Mouse (Mus musculus): ENCODE results near the gene Pttg1.

Gene Pttg1

DNA sequence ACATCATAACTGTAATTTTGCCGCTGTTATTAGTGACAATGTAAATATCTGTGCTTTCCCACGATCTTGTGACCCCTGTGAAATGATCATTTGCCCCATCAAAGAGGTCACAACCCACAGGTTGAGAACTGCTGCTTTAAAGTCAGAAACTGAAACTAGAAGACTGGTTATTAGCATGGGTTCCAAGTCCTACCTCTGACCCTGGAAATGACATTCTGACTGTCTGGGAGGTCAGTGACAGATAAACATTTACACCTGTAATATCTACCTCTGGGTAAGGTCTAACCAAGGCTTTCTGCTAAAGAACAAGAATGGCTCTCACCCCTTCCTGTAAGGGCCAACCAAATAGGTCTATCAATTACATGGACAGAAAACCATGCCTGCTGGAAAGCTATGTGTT, 17.2 kb downstream of the Pttg1 start:
- no peak for DNase-seq (ENCODE audit: low spot score)

DNA sequence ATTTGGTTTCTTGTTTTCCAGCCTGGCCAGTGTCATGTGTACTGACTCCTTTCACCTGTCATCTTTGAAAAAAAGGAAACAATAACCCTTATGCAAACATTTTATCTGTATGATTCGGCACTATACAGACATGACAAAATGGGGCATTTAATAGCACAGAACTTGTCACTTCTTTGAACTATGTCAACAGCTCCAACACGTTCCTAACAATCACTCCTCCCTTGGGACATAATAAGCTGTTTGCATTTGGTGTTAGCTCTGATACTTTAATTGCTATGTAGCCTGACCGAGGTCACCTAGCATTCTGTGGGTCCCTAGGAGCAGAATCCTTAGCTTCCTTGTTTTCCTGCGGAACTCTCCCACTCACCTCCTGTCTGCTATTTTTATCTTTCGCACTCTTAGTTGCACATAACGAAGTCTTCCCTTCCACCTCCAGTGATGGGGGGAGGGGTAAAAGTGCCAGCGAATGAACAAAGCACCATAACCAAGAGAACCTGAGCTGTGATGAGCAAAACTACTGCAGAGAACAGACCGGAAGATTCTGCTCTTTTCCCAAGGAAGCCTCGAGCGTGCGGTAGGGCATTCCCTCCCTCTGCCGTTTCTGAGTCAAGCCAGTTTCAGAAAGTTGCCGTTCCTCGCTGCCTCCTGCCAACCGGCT, 21.8 kb downstream of the Pttg1 start:
- no peak for DNase-seq (ENCODE audit: low spot score)

DNA sequence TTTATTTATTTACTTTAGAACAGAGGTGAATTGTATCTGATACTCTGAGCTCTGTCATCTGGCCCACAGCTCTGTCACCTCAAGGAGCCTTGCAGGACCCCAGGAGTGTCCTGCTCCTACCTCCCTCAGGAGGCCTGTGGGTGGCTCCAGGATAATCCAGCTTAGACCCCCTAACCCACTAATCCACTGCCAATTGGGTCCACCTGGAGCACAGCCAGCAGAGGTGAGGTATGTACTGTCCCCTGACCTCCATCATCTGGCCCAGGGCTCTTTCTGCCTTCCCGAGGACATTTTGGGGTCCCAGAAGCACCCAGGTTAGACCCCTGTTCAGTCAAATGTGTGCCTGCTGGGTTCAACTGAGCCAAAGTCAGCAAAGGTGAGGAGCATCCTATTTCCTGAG, 25.9 kb downstream of the Pttg1 start:
- DNase-seq (ENCODE audit: low spot score) = no peak

DNA sequence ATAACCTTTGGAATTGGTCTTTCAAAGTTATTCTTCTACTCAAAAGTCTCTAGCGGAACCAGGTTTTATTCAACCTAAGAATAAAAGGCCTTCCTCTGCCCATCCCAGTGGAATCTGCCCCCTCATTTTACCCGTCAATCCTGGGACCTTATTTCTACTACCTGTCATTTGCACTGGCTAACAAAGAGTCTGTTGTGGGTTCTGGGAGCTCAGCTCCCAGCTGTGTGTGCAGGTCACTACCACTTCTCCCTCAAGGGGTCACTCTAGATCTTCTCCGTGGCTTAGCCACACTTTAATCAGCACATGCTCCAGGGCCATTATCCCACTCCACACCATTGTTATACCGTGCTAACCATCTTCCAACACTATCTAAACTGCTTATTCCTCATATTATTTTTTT, 26.8 kb downstream of the Pttg1 start:
- DNase-seq (ENCODE audit: low spot score) = no peak

DNA sequence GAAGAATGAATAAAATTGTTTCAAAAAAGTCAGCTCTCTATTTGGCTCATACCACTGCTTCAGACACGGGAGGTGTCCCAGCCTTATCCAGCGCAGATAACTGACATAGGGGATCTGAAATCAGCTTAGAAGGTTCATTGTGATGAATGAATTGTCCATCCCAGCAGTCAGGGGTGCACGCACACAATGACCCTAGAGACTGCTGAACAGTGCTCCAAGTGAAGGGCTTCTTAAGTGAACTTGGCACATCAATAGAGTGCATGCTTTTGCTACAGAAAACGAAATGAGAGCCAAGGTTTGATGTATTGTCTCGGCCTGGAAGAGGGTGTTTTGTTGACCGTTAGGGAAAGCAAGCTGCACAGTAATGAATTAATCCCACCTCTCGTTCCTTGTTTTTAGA, 29.4 kb downstream of the Pttg1 start:
- no peak for DNase-seq (ENCODE audit: low spot score)

DNA sequence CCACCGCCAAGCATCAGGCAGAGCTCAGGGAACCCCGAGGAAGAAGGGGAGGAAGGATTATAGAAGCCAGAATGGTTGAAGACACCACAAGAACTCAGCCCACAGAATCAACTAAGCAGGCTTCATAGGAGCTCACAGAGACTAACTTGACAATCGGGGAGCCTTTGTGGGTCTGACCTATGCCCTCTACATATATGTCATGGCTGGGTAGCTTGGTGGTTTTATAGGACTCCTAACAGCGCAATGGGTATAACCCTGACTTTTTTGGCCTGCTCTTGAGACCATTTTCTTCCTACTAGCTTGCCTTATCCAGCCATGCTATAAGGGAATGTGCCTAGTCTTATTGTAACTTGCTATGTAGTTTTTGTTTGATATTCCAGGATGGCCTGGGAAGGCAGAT, 29.8 kb downstream of the Pttg1 start:
- no peak for DNase-seq (ENCODE audit: low spot score)

DNA sequence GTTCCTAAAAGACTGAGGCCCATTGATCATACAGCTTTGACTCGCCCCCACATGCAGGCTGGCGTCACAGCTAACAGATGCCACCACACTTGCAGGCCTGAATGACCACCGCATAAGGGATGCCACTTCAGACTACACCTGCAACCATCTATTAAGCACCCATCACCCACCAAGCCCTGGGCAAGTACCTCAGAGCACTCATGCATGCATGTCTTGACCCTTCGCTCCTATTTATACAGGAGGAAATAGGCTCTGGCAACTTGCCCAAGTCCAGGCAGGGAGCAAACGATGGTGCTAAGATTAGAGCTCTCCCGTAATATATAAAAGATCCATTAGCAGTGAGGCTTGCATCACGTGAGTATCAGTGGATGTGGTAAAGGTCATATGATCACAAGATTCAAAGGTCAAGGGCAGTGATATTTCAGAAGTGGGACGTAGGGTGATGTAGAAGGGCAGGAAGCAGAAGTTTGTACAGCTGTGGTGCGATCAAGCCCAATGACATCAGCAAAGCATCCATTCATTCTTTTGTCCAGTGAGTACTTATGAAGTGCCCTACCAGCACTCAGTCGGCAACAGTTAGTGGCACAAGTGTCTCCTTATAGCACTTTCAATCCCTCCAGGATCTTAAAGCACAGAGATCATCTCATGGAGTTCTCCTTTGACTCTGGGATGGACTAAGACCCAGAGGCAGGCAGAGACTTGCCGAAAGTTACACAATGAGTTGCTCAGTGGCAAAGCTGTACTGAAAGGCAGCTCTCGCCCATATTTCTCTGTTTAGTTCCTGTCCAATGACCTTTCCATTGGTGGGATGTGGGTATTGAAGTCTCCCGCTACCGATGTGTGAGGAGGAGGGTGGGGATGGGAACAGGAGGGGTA, 30.7 kb downstream of the Pttg1 start:
- no peak for DNase-seq (ENCODE audit: low spot score)

DNA sequence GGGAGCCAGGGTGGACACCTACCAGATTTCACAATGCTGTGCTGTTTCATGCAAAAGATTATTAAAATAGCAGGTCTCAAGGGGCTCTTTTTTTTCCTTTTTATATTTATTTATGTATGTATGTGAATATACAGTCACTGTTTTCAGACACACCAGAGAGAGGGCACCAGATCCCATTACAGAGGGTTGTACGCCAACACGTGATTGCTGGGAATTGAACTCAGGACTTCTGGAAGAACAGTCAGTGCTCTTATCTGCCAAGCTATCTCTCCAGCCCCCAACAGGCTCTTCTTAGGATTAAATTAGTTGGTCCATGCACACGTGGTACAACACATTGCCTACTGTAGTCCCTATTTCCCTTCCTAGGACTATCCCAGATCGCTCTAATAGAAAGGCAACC, 32.7 kb downstream of the Pttg1 start:
- no peak for DNase-seq (ENCODE audit: low spot score)

DNA sequence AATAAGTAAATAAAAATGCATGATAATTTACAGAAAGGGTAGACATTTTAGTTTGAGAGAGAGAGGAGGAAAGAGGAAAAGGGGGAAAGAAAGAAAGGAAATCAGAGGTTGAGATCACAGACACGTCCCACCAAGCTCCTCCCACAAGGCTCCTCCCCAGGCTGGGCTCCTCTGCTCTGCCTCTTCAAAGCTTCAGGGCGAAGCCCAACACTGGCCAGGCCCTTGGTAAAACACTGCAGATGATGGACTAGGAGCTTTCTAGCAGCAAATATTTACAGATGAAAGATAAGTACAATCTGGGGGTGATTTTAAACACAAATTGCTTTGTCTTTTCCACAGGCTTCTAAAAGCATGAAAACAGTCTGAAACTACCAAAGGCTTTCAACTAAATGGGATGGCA, 33.3 kb downstream of the Pttg1 start:
- DNase-seq (ENCODE audit: low spot score) = no peak

DNA sequence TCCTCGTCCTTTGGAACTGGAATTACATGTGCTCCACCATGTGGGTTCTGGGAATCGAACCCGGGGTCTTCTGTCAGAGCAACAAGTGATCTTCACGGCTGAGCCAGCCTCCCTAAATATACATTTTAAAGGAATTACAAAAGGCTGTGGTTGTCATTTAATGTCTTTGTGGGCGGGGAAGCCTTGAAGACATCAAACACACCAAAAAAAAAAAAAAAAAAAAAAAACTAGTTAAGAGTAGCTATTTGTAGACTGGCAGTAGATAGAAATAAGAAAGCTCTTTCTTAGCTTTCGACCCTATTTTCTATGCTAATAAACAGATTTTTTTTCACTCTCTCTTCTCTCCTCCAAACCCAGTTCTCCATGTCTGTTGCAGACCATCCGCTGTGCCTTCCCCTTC, 36.9 kb downstream of the Pttg1 start:
- DNase-seq (ENCODE audit: low spot score) = no peak

DNA sequence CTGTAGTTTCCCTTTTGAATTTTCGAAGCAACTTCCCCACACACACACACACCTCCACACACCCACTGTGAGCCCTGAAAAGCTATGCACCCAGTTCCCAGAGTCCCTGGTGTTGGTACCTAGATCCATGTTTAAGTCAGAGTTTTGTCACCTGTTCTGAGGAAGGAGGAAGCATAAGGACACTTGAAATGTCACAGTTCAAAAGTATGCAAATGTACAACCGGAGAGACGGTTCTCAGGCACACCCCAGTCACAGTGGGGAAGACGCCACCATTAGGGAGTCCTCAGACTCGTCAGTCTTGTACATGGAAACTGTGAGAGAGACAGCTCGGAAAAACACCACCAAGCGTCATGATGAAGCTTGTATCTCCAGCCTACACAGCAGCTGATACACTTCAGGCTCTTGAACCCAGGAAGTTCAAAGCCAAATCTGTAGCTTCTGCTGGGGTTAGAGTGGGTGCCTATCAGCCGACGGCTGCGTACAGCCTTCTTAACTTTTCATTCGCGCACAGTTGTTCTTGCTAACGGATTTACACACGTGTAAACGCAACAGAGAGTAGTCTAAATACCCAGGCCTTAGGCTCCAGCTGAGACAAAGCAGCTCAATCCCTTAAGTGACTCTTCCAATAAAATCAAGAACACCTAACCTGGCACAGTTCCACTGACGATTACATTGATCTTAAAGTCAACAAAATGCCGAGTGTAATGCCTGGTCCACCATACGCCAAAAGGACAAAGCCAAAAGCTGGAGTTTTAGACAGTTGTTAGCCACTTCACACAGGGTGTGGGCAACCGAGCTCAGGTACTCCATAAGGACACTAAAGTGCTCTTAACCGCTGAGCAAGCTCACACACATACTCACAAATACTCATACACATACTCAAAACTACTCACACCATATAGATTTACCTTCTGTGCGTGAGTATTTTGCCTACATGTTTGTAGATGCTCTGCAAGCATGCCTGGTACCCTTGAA, 37.6 kb downstream of the Pttg1 start:
- DNase-seq (ENCODE audit: low spot score) = no peak

DNA sequence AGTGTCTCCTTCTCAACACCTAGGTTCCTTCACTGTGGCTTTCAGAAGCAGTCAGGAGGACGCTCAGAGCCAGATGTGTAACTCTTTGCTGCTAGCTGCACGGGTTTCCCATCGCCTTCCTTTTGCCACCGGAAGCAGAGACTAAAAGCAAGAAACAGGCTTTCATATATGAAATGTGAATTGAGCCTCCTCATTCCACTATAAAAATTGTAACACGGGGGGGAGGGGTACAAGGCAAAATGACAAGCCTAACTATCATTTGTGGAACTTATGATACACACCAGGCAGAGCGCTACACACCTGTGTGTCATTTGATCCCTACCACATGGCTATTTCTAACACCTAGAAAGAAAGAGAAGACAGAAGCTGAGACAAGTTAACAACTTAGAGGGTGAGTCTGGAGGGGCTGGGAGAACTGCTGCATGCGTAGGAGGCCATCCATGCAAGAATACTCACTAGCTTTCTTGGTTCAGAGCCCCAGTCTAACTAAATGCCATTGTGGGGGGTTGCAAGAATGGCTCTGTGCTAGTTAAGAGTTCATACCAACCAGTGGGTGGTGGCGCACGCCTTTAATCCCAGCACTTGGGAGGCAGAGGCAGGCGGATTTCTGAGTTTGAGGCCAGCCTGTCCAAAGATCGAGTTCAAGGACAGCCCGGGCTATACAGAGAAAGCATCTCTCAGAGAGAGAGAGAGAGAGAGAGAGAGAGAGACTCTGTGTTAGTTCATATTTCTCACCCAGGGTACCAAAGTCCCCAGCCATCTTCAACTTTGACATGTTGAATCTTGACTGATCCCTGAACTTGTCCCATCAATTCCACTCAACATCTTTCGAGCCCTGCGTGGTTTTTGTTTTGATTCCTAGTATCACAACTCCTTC, 38.8 kb downstream of the Pttg1 start:
- no peak for DNase-seq (ENCODE audit: low spot score)

DNA sequence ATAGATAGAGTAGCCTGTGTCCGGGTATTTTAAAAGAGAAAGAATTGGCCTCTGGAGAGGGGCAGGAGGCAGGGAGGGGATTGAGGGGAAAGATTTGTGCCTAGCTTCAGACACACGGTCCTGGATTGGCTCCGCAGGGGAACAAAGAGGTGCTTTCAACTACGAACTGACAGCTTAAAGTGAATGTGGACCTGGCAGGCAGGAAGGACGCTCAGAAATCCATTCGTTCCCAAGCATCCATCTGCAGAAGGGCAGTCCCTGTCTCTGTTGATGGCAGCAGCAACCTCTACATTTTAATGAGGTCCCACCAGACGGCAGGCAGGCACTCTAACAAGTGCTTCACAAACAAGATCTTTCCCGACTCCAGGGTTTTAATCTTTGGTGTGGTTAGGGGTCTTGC, 40.3 kb downstream of the Pttg1 start:
- no peak for DNase-seq (ENCODE audit: low spot score)

DNA sequence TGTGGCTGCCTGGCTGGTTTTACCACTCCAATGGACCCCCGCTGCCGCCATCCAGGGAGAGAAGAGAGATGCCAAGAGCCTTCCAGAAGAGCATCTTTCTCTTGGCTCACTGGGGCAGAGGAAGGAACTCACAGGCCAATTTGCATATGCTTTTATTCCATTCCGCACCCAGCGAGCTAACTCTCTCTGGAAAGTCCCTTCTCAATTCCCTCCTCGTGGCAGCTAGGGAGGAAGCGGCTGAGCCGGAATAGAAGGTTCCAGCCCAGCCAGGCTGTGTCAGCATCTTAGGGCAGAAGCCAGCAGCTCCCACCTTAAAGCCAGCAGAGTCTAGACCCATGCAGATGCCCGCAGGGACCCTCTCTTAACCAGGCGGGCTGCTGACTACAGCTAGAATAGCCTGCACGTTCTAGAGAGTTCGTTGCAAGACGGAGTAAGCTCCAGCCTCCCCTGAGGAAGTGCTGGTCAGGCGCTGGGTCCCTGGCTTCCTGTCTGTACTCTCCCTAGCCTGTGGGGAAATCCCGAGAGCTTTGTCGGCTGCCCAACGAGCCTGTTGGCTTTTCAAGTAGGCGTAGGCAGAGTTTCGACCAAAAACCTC, 40.9 kb downstream of the Pttg1 start:
- peak; percentile 15 for DNase-seq (ENCODE audit: low spot score)

DNA sequence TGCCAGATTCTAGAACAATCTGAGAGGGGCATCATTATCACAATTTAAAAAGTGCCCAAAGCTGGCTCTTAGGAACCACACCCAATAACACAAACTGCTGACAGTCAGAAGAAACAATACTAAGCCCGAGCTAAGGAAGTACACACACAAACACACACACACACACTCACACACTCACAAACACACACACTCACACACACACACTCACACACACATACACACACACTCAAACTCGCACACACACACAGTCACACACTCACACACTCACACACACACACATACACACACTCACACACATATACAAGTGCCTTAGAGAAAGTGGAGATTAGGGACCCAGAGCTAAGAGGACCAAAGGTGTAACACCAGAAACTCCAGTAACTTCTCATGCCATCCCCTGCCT, 42.5 kb downstream of the Pttg1 start:
- no peak for DNase-seq (ENCODE audit: low spot score)

DNA sequence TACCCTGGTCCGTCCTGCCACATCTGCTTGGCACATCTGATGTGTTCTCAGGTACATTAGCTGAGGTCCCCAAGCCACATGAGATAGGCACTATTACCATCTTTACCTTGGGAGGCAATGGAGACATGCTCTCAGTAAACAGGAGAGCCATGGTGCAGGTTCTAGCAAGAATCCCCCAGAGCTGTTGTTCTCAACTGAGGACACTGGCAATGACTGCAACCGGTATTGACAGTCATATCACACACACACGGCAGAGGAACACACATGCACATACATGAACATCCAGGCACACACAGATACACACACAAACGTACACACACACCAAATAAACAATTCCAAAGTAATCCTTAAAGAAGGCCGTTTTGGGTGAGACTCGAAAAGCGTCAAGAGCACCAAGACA, 45.1 kb downstream of the Pttg1 start:
- no peak for DNase-seq (ENCODE audit: low spot score)

DNA sequence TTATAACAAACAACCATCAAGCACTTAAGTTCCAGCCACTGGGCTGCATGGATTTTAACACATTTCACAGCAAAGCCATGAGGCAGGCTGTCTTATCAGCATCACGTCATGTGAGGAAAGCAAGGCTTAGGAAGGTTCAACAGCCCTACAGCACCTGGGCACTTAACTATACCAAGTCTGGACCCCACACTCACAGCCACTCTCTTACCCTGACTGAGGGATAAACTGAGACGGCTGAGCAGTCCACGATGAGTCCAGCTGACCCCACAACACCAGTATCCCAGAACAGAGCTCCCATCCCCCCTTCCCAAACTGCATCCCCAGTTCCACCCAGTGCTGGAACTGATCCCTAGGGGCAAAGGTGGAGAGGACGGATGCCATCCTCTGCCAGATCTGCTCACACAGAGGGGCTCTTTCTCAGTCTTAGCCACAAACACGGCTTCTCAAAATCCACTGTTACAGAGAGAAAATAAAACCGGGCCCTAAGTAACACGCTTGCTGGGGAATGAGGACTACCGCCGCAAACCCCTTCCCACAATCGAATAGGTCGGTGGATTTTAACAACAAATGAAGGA, 46.1 kb downstream of the Pttg1 start:
- no peak for DNase-seq (ENCODE audit: low spot score)

DNA sequence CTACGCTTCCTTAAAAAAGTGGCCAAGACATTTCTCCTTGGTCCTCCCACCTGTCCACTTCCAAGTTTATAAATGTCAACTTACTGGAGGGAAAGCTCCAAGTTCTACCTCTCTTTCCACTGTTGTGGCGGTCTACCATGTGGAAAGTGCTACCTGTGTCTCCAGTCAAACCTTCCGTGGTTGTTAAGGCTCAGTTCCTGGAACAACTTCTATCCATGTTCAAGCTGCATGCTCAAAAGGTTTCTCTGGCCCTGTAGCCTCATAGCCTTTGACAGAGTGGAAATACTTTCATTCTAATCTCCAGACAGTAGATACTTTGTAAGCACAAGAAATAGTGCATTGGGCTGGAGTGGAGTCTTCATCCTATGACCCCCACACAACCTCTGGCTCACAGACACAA, 46.6 kb downstream of the Pttg1 start:
- DNase-seq (ENCODE audit: low spot score) = no peak

DNA sequence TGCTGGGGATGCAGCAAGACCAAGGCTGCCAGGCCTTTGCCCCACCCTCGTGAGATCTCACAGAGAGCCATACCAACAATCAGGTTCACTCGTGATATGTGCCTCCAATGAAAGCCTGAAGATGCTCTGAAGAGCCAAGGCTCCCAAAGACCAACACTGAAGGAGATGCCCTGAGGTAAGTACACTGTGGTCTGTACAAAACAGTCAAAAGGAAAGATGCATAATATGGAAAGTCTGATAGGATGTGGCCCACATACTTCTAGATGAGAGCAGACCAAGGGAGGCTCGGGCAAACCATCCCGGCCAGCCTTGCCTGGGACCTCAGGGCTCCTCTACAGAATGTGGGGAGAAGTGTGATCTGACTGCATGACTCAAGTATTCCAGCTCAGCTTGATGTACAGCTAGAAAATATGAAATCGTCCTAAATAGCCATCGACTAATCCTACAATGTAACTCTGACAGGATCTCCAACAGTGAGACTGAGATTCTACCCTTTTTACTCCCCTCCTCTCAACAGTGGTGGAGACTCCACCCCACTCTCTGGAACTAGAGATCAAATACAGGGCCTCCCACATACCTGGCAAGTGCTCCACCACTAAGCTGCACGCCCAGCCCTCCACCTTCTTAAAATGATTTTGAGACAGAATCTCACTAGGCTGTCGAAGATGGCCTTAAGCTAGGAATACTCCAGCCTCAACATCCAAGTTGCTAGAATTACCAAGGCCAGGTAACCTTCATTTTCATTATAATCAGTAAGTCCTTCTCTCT, 48.8 kb downstream of the Pttg1 start:
- no peak for DNase-seq (ENCODE audit: low spot score)

DNA sequence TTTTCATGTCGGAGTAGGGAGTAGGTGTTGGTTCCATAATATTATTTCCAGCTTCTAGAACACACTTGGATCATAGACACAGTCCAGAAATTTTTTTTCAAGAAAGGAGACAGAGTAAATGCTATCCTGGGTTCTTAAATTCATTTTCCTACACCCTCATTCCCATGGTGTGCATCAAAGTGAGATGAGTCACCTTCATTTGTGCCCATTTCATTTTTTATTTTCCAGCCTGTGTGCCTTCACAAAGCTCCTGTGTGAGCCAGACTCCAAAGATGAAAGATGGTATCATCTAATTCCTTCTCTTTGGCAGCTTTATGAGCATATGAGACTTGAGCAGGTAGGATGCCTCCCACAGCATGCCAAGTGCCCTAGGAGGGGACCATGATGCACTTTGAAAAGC, 49.5 kb downstream of the Pttg1 start:
- no peak for DNase-seq (ENCODE audit: low spot score)

Measured in left cerebral cortex, adult 11 months (tissue).